Mouse (Mus musculus): Measurements from ENCODE around the gene Rpap1.

- no peak for TF ChIP-seq CTCF (IDR thresholded peaks at IDR 0.05; ENCODE audit: low read depth, low read length)
- TF ChIP-seq TAL1 (conservative IDR thresholded peaks at IDR 0.05; ENCODE audit: low read depth, low read length), result no peak
Measured at GRCm38 (mm10) chr2:119802767-119803617, 15.7 kb upstream of the Rpap1 start.

All from G1E (cell line).